Mouse (Mus musculus) erythroblast, embryonic 14.5 days (primary cell): ENCODE measurements around the gene Fam187b. TPM values are rescaled to one million over a fixed set of nuclear protein-coding genes. Genes with fewer than 3 reads are reported as not detected.
"Not testable (repeated sequence)": the region's sequence is repeated elsewhere in the genome, so short reads cannot be mapped to it uniquely, and the experiment has no call there.

Experiments used
- H3K27me3 ChIP-seq: 2 replicates; pipeline ENCODE4 v1.6.1; 2012; ENCODE audit warnings: inconsistent platforms; ENCODE audit not compliant: control insufficient read depth
- H3K36me3 ChIP-seq: 2 replicates; pipeline ENCODE4 v1.6.1; 2012; ENCODE audit warnings: mild to moderate bottlenecking, inconsistent platforms; ENCODE audit not compliant: control insufficient read depth
- H3K4me1 ChIP-seq: 2 replicates; pipeline ENCODE4 v1.6.1; 2012; ENCODE audit warnings: inconsistent platforms; ENCODE audit not compliant: control insufficient read depth
- H3K4me3 ChIP-seq: replicated peaks from 2 replicates; pipeline ENCODE3; 2012; ENCODE audit warnings: moderate library complexity, mild to moderate bottlenecking, inconsistent platforms
- H3K9me3 ChIP-seq: 2 replicates; pipeline ENCODE4 v1.6.1; 2012; ENCODE audit warnings: low read length, inconsistent platforms, mixed read lengths; ENCODE audit not compliant: control insufficient read depth
- GATA1 ChIP-seq: IDR thresholded peaks from 2 replicates; pipeline ENCODE4 v1.6.1; 2012; ENCODE audit warnings: low read length, inconsistent platforms, mixed read lengths
- TAL1 ChIP-seq: IDR thresholded peaks from 3 replicates; pipeline ENCODE4 v1.6.1; 2012; ENCODE audit warnings: low read length, inconsistent platforms, mixed read lengths
- polyA plus RNA-seq: library from polyadenylated mRNA; stranded (reverse); fragments of >175 nt; gene quantifications from 2 replicates; pipeline ENCODE4 v1.2.3, GENCODE M21; 2012

The Fam187b gene
- polyA plus RNA-seq = not detected in 2 replicates

- Histone ChIP-seq H3K4me1 (peaks cover 7% of the 10 kb centered on the region), H3K27me3 (peaks cover 23% of the 10 kb centered on the region), H3K36me3 (peaks cover 2% of the 10 kb centered on the region; the same call in 1 of the 2 replicates), H3K9me3 (no peaks in the 10 kb centered on the region; the same call in 1 of the 2 replicates), H3K4me3 (peak within 1 kb of the TSS; percentile 55)
- TF ChIP-seq GATA1 = no peak
- no peak for TF ChIP-seq TAL1
These were observed at the start of gene Fam187b for GRCm38 (mm10) chr7:30973501-30974289. Gene Fam187b (plus strand): TSS chr7:30973790.

DNA sequence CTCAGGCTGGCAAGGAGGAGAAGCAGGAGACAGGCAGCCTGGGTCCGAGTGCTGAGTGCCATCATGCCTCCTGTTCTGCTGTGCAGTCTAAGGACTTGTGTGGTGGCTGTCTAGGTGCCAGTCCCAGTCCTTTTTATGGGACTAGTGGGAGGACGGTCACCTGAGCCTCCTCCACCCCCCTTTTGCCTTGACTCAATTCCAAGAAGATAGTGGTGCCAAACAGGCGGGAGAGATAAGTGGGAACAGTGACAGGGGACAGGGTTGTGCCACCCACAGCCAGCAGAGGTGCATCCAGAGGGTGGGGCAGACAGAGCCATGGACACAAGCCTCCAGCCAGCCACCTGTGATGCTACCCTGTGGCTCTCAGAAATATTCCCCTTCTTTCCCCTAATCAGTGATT is 49.5 kb upstream of the Fam187b start:
- H3K27me3 ChIP-seq = no peaks in the 10 kb centered on the region
- H3K4me3 ChIP-seq = no peak overlapping the region
- TF ChIP-seq TAL1 (no peak), GATA1 (no peak)
- peaks cover 3% of the 10 kb centered on the region; the same call in 1 of the 2 replicates for H3K4me1 ChIP-seq
- H3K36me3 ChIP-seq = no peaks in the 10 kb centered on the region
- H3K9me3 ChIP-seq = no peaks in the 10 kb centered on the region

DNA sequence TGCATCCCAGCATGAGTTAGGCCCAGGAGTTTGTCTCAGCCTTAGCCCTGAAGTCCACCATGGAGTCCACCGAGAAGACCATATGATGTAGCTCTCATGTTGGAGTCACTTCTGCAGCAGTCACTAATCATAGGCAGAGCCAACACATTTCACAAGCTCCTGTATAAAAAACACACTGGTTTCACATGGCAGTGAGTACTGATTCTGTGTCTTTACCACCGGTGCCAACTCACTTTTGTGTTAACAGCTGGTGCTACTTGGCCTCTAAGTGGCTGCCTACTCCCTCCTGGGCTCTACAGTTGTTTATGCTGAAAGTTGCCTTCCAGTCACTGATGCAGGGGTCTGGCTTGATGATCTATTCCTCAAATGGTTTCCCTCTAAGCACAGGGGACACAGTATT is 49.0 kb upstream of the Fam187b start, which contains the start of gene Hamp2:
Gene Hamp2 (minus strand): TSS at position 101 of the 400 bp plus-strand sequence.
- not testable (repeated sequence) for H3K4me3 ChIP-seq, H3K27me3 ChIP-seq, H3K4me1 ChIP-seq, H3K9me3 ChIP-seq, H3K36me3 ChIP-seq

DNA sequence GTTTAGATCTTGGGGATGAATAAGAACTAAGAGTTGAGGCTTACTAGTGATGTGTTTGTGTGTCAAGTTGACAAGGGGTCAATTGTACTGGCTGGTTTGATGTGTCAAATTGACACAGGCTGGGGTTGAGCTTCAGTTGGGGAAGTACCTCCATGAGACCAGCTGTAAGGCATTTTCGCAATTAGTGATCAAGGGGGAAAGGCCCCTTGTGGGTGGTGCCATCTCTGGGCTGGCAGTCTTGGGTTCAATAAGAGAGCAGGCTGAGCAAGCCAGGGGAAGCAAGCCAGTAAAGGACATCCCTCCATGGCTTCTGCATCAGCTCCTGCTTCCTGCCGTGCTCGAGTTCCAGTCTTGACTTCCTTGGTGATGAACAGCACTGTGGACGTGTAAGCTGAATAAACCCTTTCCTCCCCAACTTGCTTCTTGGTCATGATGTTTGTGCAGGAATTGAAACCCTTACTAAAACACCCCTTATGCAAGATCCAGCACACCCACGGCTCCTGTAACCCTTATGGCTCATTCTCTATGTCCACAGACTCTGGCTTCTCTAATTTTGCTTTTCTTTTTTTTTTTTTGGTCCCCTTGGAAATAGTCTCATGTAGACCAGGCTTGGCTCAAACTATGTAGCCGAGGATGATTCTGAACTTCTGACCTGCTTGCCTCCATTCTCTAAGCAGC is 38.0 kb upstream of the Fam187b start:
- not testable (repeated sequence) for H3K27me3 ChIP-seq, H3K4me3 ChIP-seq, H3K36me3 ChIP-seq, H3K4me1 ChIP-seq, H3K9me3 ChIP-seq

- H3K9me3 ChIP-seq, H3K27me3 ChIP-seq, H3K4me1 ChIP-seq, H3K4me3 ChIP-seq, H3K36me3 ChIP-seq: not testable (repeated sequence)
These were observed 33.5 kb upstream of the Fam187b start for GRCm38 (mm10) chr7:30940070-30940469.

GRCm38 (mm10) chr7:30942365-30942764 is 31.2 kb upstream of the Fam187b start:
- H3K4me1 ChIP-seq, H3K4me3 ChIP-seq, H3K9me3 ChIP-seq, H3K27me3 ChIP-seq: not testable (repeated sequence)
- H3K36me3 ChIP-seq = peaks cover 17% of the 10 kb centered on the region

GRCm38 (mm10) chr7:30943909-30944635 is 29.5 kb upstream of the Fam187b start, which contains the start of gene Hamp:
Gene Hamp (minus strand): TSS chr7:30944032.
- Histone ChIP-seq H3K9me3 (no peaks in the 10 kb centered on the region), H3K4me3 (no peak within 1 kb of the TSS), H3K27me3 (no peaks in the 10 kb centered on the region), H3K36me3 (peaks cover 28% of the 10 kb centered on the region), H3K4me1 (no peaks in the 10 kb centered on the region)
- TF ChIP-seq GATA1 = no peak
- TF ChIP-seq TAL1 = no peak

- not testable (repeated sequence) for H3K9me3 ChIP-seq, H3K4me3 ChIP-seq, H3K27me3 ChIP-seq, H3K4me1 ChIP-seq
- peaks cover 34% of the 10 kb centered on the region for H3K36me3 ChIP-seq
These were observed 28.9 kb upstream of the Fam187b start for GRCm38 (mm10) chr7:30944706-30945105.

GRCm38 (mm10) chr7:30945466-30945865 is 28.1 kb upstream of the Fam187b start:
- H3K4me3 ChIP-seq, H3K4me1 ChIP-seq, H3K27me3 ChIP-seq, H3K9me3 ChIP-seq: not testable (repeated sequence)
- H3K36me3 ChIP-seq = peaks cover 41% of the 10 kb centered on the region
